10 mouse cellular contexts compared by ENCODE assay signal in genomic region chr2:30629038-30629761, GRCm38 (mm10). TPM values are rescaled to one million over a fixed set of nuclear protein-coding genes. Genes with fewer than 3 reads are reported as not detected.
DNase-seq lines count a peak whose midpoint lies in the region; ATAC-seq lines count a peak whose summit lies in the region.
"Had no signal": no experiment of that assay in that cellular context is flagged by ENCODE, and none has a peak within 500 bp of the region (broad histone marks: within the 10 kb centered on the region; RNA-seq: fewer than 3 reads in every experiment).

No protein-coding gene starts in this region.

- no peaks in the 10 kb centered on the region for H3K27me3 ChIP-seq in forebrain, embryonic 16.5 days (replicated peaks; ENCODE audit: control insufficient read depth, insufficient read depth, low read length)
- H3K27me3 ChIP-seq in midbrain, embryonic 12.5 days = no peaks in the 10 kb centered on the region
- no peaks in the 10 kb centered on the region for H3K27me3 ChIP-seq in liver, embryonic 12.5 days (replicated peaks)
- H3K27me3 ChIP-seq: liver, embryonic 13.5 days had no signal

- peak; percentile 69 to 77 for DNase-seq in adrenal gland, adult (ENCODE audit: inconsistent age in 2 of 2, low spot score in 1 of 2)
- DNase-seq in adrenal gland, postnatal 25 days = no peak
- peak; percentile 56 for DNase-seq in ES-CJ7 (ENCODE audit: low read depth, low spot score)
- no peak for DNase-seq in heart, postnatal 14 days
- DNase-seq in gastrocnemius, postnatal 14 days = no peak
- DNase-seq: liver, embryonic 13.5 days; thymus, postnatal 36 days had no signal

- ATAC-seq in forebrain, embryonic 16.5 days = peak; percentile 47; the same call in 1 of the 2 replicates
- no peak for ATAC-seq in midbrain, embryonic 12.5 days (ENCODE audit: low FRiP score, low read depth)
- ATAC-seq in liver, embryonic 12.5 days = no peak

- no peaks in the 10 kb centered on the region for H3K36me3 ChIP-seq in forebrain, embryonic 16.5 days (ENCODE audit: control insufficient read depth, insufficient read depth)
- H3K36me3 ChIP-seq in midbrain, embryonic 12.5 days = no peaks in the 10 kb centered on the region
- no peaks in the 10 kb centered on the region for H3K36me3 ChIP-seq in liver, embryonic 12.5 days
- H3K36me3 ChIP-seq: liver, embryonic 13.5 days had no signal

- H3K27ac ChIP-seq in forebrain, embryonic 16.5 days (ENCODE audit: low read length) = peak overlapping the region; percentile 72
- peak overlapping the region; percentile 71 for H3K27ac ChIP-seq in midbrain, embryonic 12.5 days (replicated peaks)
- no peak overlapping the region for H3K27ac ChIP-seq in liver, embryonic 12.5 days
- H3K27ac ChIP-seq: liver, embryonic 13.5 days had no signal

- 36% methylated on average over 14 of the region's 14 CpGs for WGBS in forebrain, embryonic 16.5 days
- 69% methylated on average over 14 of the region's 14 CpGs for WGBS in midbrain, embryonic 12.5 days
- 64% methylated on average over 14 of the region's 14 CpGs for WGBS in liver, embryonic 12.5 days (ENCODE audit: insufficient replicate concordance)

- no peak overlapping the region for H3K4me3 ChIP-seq in forebrain, embryonic 16.5 days (replicated peaks; ENCODE audit: low read length)
- H3K4me3 ChIP-seq in midbrain, embryonic 12.5 days = no peak overlapping the region
- H3K4me3 ChIP-seq in liver, embryonic 12.5 days = no peak overlapping the region
- H3K4me3 ChIP-seq: liver, embryonic 13.5 days had no signal

- H3K9ac ChIP-seq in forebrain, embryonic 16.5 days (replicated peaks; ENCODE audit: low read depth, low read length) = 0 out of 2 replicates have a peak overlapping the region, but pooled peaks have one; percentile 8
- H3K9ac ChIP-seq in midbrain, embryonic 12.5 days (replicated peaks) = no peak overlapping the region
- H3K9ac ChIP-seq in liver, embryonic 12.5 days = no peak overlapping the region
- H3K9ac ChIP-seq: liver, embryonic 13.5 days had no signal

- peaks cover 23% of the 10 kb centered on the region for H3K4me1 ChIP-seq in forebrain, embryonic 16.5 days (replicated peaks; ENCODE audit: control insufficient read depth, insufficient read depth, low read length)
- H3K4me1 ChIP-seq in midbrain, embryonic 12.5 days = peaks cover 14% of the 10 kb centered on the region
- no peaks in the 10 kb centered on the region for H3K4me1 ChIP-seq in liver, embryonic 12.5 days
- H3K4me1 ChIP-seq: liver, embryonic 13.5 days had no signal

- intact Hi-C loops in heart, postnatal 14 days (cut with DNase I) = no loop called here
- intact Hi-C loops in gastrocnemius, postnatal 14 days (cut with DNase I; ENCODE audit: low total_unique reads) = no loop called here

- H3K9me3 ChIP-seq in forebrain, embryonic 16.5 days (ENCODE audit: control insufficient read depth, low read length) = no peaks in the 10 kb centered on the region
- no peaks in the 10 kb centered on the region for H3K9me3 ChIP-seq in midbrain, embryonic 12.5 days
- H3K9me3 ChIP-seq in liver, embryonic 12.5 days (replicated peaks) = no peaks in the 10 kb centered on the region
- H3K9me3 ChIP-seq: liver, embryonic 13.5 days had no signal

- no peak overlapping the region for H3K4me2 ChIP-seq in forebrain, embryonic 16.5 days (ENCODE audit: low read length)
- H3K4me2 ChIP-seq in midbrain, embryonic 12.5 days (replicated peaks) = no peak overlapping the region
- no peak overlapping the region for H3K4me2 ChIP-seq in liver, embryonic 12.5 days
- H3K4me2 ChIP-seq: liver, embryonic 13.5 days had no signal

RNA-seq across cellular contexts. Expression of gene Cstad, which starts 34.4 kb away (rescaled TPM):
- 1.6 and 4.4 TPM in 2 replicates for total RNA-seq in adrenal gland, postnatal 25 days (2021)
- 0.89 and 0.93 TPM in 2 replicates for polyA plus RNA-seq in forebrain, embryonic 16.5 days (2015; fragmentation: Nextera tagmentation; extraction: Ambion mirVana)
- polyA plus RNA-seq in midbrain, embryonic 12.5 days (2016; fragmentation: Nextera tagmentation; extraction: Ambion mirVana) = 0.68 and 0.77 TPM in 2 replicates
- total RNA-seq in heart, postnatal 14 days (2021) = 1 to 10 TPM; 1.8 to 3.9 TPM
- 1 to 10 TPM; 5.0 to 5.9 TPM for total RNA-seq in gastrocnemius, postnatal 14 days (2021)
- polyA plus RNA-seq in liver, embryonic 12.5 days (2016; fragmentation: Nextera tagmentation; extraction: Ambion mirVana) = 0.31 TPM in 1 of 2 replicates, not detected in the other

Comparison
In these comparisons a context has a peak if more than half of its experiments do, and no peak if none do; other contexts are left out.
1. DNase-seq: peak in adrenal gland, adult (2 of 2) and ES-CJ7 (single experiment); none in adrenal gland, postnatal 25 days (single experiment), heart, postnatal 14 days (0 of 2) and gastrocnemius, postnatal 14 days (single experiment).